ENCODE assay signal across 19 mouse cellular contexts in genomic region chr14:47522301-47522700, GRCm38 (mm10). TPM values are rescaled to one million over a fixed set of nuclear protein-coding genes. Genes with fewer than 3 reads are reported as not detected.
A peak's percentile ranks its signal among the peaks of the same experiment; 100 is the strongest.
DNase-seq lines count a peak whose midpoint lies in the region; ATAC-seq and TF ChIP-seq lines count a peak whose summit lies in the region.
"Had no signal": no experiment of that assay in that cellular context is flagged by ENCODE, and none has a peak within 500 bp of the region (broad histone marks: within the 10 kb centered on the region; RNA-seq: fewer than 3 reads in every experiment).

No protein-coding gene starts in this region.

- TF ChIP-seq CTCF in intestine, postnatal 0 days (IDR thresholded peaks at IDR 0.05; ENCODE audit: low read depth) = no peak
- TF ChIP-seq CTCF in bone marrow, adult 2 months (IDR thresholded peaks at IDR 0.05; ENCODE audit: control insufficient read depth, insufficient read depth, low read length) = no peak
- no peak for TF ChIP-seq CTCF in liver, postnatal 0 days (IDR thresholded peaks at IDR 0.05; ENCODE audit: low read depth)

- no peaks in the 10 kb centered on the region for H3K27me3 ChIP-seq in intestine, embryonic 15.5 days (replicated peaks)
- no peaks in the 10 kb centered on the region for H3K27me3 ChIP-seq in intestine, postnatal 0 days (replicated peaks; ENCODE audit: control insufficient read depth, insufficient read depth, low read length)
- H3K27me3 ChIP-seq in liver, postnatal 0 days (ENCODE audit: insufficient read depth, low read length) = no peaks in the 10 kb centered on the region
- H3K27me3 ChIP-seq: embryonic facial prominence, embryonic 13.5 days; forebrain, embryonic 15.5 days; heart, embryonic 15.5 days; hindbrain, embryonic 15.5 days; kidney, embryonic 15.5 days had no signal

- no peak overlapping the region for H3K9ac ChIP-seq in intestine, embryonic 15.5 days
- no peak overlapping the region for H3K9ac ChIP-seq in intestine, postnatal 0 days (ENCODE audit: low read depth, low read length)
- peak overlapping the region; percentile 63 for H3K9ac ChIP-seq in liver, postnatal 0 days (replicated peaks)
- H3K9ac ChIP-seq: embryonic facial prominence, embryonic 13.5 days; forebrain, embryonic 15.5 days; heart, embryonic 15.5 days; hindbrain, embryonic 15.5 days; kidney, embryonic 15.5 days had no signal

- DNase-seq in liver, postnatal 0 days = peak; percentile 59
- DNase-seq in gastrocnemius, adult 8-10 months (ENCODE audit: low spot score in 2 of 2) = no peak
- DNase-seq in kidney, adult 8-10 months = no peak
- DNase-seq in frontal cortex, adult 2 months (ENCODE audit: extremely low spot score in 1 of 2, low spot score in 1 of 2) = no peak
- DNase-seq: cerebellum, postnatal 36 days; gastrocnemius, postnatal 10 days; lung, adult 2 months; right cerebral cortex, adult 18-20 months; thymus, postnatal 36 days had no signal

- H3K27ac ChIP-seq in intestine, embryonic 15.5 days = no peak overlapping the region
- H3K27ac ChIP-seq in intestine, postnatal 0 days (ENCODE audit: low read depth, low read length) = no peak overlapping the region
- peak overlapping the region; percentile 73 for H3K27ac ChIP-seq in bone marrow, adult 2 months (ENCODE audit: control insufficient read depth, insufficient read depth, low read depth, low read length, poor library complexity)
- H3K27ac ChIP-seq in liver, postnatal 0 days (ENCODE audit: low read depth) = peak overlapping the region; percentile 92
- H3K27ac ChIP-seq: embryonic facial prominence, embryonic 13.5 days; forebrain, embryonic 15.5 days; heart, embryonic 15.5 days; hindbrain, embryonic 15.5 days; kidney, embryonic 15.5 days had no signal

- ATAC-seq in intestine, embryonic 15.5 days = peak; percentile 78; the same call in 1 of the 2 replicates
- no peak for ATAC-seq in intestine, postnatal 0 days
- ATAC-seq in erythroid progenitor cell, adult 5-6 weeks (replicated peaks; ENCODE audit: low FRiP score, poor library complexity, severe bottlenecking) = peak; percentile 91
- peak; percentile 95 for ATAC-seq in liver, postnatal 0 days
- ATAC-seq: CD4-positive, CD25-positive, alpha-beta regulatory T cell, adult 4 months; forebrain, embryonic 15.5 days had no signal

- TF ChIP-seq EP300 in liver, postnatal 0 days (IDR thresholded peaks at IDR 0.05; ENCODE audit: low read depth) = peak; percentile 100

- 36% methylated on average over 7 of the region's 7 CpGs for WGBS in intestine, embryonic 15.5 days
- WGBS in intestine, postnatal 0 days = 32% methylated on average over 7 of the region's 7 CpGs
- 56% methylated on average over 7 of the region's 7 CpGs for WGBS in bone marrow, adult 2 months
- 18% methylated on average over 7 of the region's 7 CpGs for WGBS in liver, postnatal 0 days (ENCODE audit: insufficient replicate concordance)

- no peak overlapping the region for H3K4me3 ChIP-seq in intestine, embryonic 15.5 days (replicated peaks)
- H3K4me3 ChIP-seq in intestine, postnatal 0 days (ENCODE audit: low read depth, low read length) = no peak overlapping the region
- H3K4me3 ChIP-seq in bone marrow, adult 2 months (replicated peaks; ENCODE audit: control insufficient read depth, low read depth, low read length) = no peak overlapping the region
- no peak overlapping the region for H3K4me3 ChIP-seq in liver, postnatal 0 days (ENCODE audit: low read depth, low read length)
- H3K4me3 ChIP-seq: embryonic facial prominence, embryonic 13.5 days; forebrain, embryonic 15.5 days; heart, embryonic 15.5 days; hindbrain, embryonic 15.5 days; kidney, embryonic 15.5 days had no signal

- no peak for TF ChIP-seq POLR2A in bone marrow, adult 2 months (IDR thresholded peaks at IDR 0.05; ENCODE audit: borderline replicate concordance, control insufficient read depth, low read depth, low read length)

- no peak overlapping the region for H3K4me2 ChIP-seq in intestine, embryonic 15.5 days (replicated peaks)
- no peak overlapping the region for H3K4me2 ChIP-seq in intestine, postnatal 0 days (replicated peaks; ENCODE audit: low read depth)
- peak overlapping the region; percentile 55 for H3K4me2 ChIP-seq in liver, postnatal 0 days (ENCODE audit: low read depth, low read length)
- H3K4me2 ChIP-seq: embryonic facial prominence, embryonic 13.5 days; forebrain, embryonic 15.5 days; heart, embryonic 15.5 days; hindbrain, embryonic 15.5 days; kidney, embryonic 15.5 days had no signal

- H3K4me1 ChIP-seq in intestine, embryonic 15.5 days (replicated peaks) = no peaks in the 10 kb centered on the region
- peaks cover 4% of the 10 kb centered on the region; the same call in 1 of the 2 replicates for H3K4me1 ChIP-seq in intestine, postnatal 0 days (replicated peaks; ENCODE audit: control insufficient read depth, insufficient read depth, low read length)
- no peaks in the 10 kb centered on the region; the same call in 1 of the 2 replicates for H3K4me1 ChIP-seq in bone marrow, adult 2 months (ENCODE audit: control insufficient read depth, insufficient read depth, low read length)
- H3K4me1 ChIP-seq in liver, postnatal 0 days (ENCODE audit: insufficient read depth) = peaks cover 63% of the 10 kb centered on the region
- H3K4me1 ChIP-seq: embryonic facial prominence, embryonic 13.5 days; forebrain, embryonic 15.5 days; hindbrain, embryonic 15.5 days; kidney, embryonic 15.5 days had no signal

- no peaks in the 10 kb centered on the region for H3K36me3 ChIP-seq in intestine, embryonic 15.5 days
- 0 out of 2 replicates have a peak, but pooled peaks cover 2% of the 10 kb centered on the region for H3K36me3 ChIP-seq in intestine, postnatal 0 days (ENCODE audit: control insufficient read depth, insufficient read depth)
- peaks cover 20% of the 10 kb centered on the region for H3K36me3 ChIP-seq in liver, postnatal 0 days (replicated peaks; ENCODE audit: insufficient read depth, low read length)
- H3K36me3 ChIP-seq: embryonic facial prominence, embryonic 13.5 days; forebrain, embryonic 15.5 days; heart, embryonic 15.5 days; hindbrain, embryonic 15.5 days had no signal

- no peaks in the 10 kb centered on the region for H3K9me3 ChIP-seq in intestine, embryonic 15.5 days
- no peaks in the 10 kb centered on the region for H3K9me3 ChIP-seq in intestine, postnatal 0 days (ENCODE audit: control insufficient read depth)
- no peaks in the 10 kb centered on the region for H3K9me3 ChIP-seq in liver, postnatal 0 days (ENCODE audit: low read length)
- H3K9me3 ChIP-seq: embryonic facial prominence, embryonic 13.5 days; forebrain, embryonic 15.5 days; heart, embryonic 15.5 days; hindbrain, embryonic 15.5 days; kidney, embryonic 15.5 days had no signal

RNA-seq across cellular contexts. Expression of gene Atg14, which starts 48.1 kb away (rescaled TPM):
- polyA plus RNA-seq in intestine, embryonic 15.5 days (2015; fragmentation: Nextera tagmentation; extraction: Ambion mirVana) = 10.3 and 12.4 TPM in 2 replicates
- 6.4 and 7.8 TPM in 2 replicates for polyA plus RNA-seq in intestine, postnatal 0 days (2015; fragmentation: Nextera tagmentation; extraction: Ambion mirVana)
- 3.3 and 9.8 TPM in 2 replicates for polyA plus RNA-seq in bone marrow, adult 2 months (2011; ENCODE audit: insufficient read depth, insufficient read length, low replicate concordance, missing spikeins)
- 1.7 and 4.0 TPM in 2 replicates for total RNA-seq in erythroid progenitor cell, adult 5-6 weeks (2015; ENCODE audit: low replicate concordance)
- 3.5 and 13.0 TPM in 2 replicates for total RNA-seq in erythroid progenitor cell, adult 5-6 weeks (2017; ENCODE audit: low replicate concordance)
- 5.6 and 6.3 TPM in 2 replicates for polyA plus RNA-seq in liver, postnatal 0 days (2015; fragmentation: Nextera tagmentation; extraction: Ambion mirVana)
- total RNA-seq in gastrocnemius, adult 8-10 months (2022) = 1 to 10 TPM; 7.4 to 9.8 (median 8.4) TPM
- 13.6 and 15.1 TPM in 2 replicates for polyA plus RNA-seq in frontal cortex, adult 2 months (2012; rRNA removed)

Comparison
In these comparisons a context has a peak if more than half of its experiments do, and no peak if none do; other contexts are left out.
1. H3K27ac ChIP-seq: peak in bone marrow, adult 2 months (single experiment) and liver, postnatal 0 days (single experiment); none in intestine, embryonic 15.5 days (single experiment) and intestine, postnatal 0 days (single experiment).